Mouse (Mus musculus) C2C12 (cell line): Measurements from ENCODE around the gene Elk4. TPM values are rescaled to one million over a fixed set of nuclear protein-coding genes. Genes with fewer than 3 reads are reported as not detected.

Source experiments
- H3K27me3 ChIP-seq: one replicate; pipeline ENCODE4 v1.6.1; 2011; ENCODE audit not compliant: control insufficient read depth, insufficient read depth, insufficient read length
- H3K36me3 ChIP-seq: one replicate; pipeline ENCODE4 v1.6.1; 2011; ENCODE audit not compliant: control insufficient read depth, insufficient read depth
- H3K4me3 ChIP-seq: one replicate; pipeline ENCODE4 v1.5.1; 2011; ENCODE audit warnings: mild to moderate bottlenecking, control low read depth; ENCODE audit not compliant: poor library complexity, insufficient read depth, severe bottlenecking
- H3K79me2 ChIP-seq: one replicate; pipeline ENCODE4 v1.6.1; 2011; ENCODE audit not compliant: control insufficient read depth, insufficient read depth
- H3K79me3 ChIP-seq: one replicate; pipeline ENCODE4 v1.6.1; 2011; ENCODE audit warnings: low read depth, control low read depth
- H3ac ChIP-seq: one replicate; pipeline ENCODE3; 2011; ENCODE audit warnings: low read depth; ENCODE audit not compliant: control insufficient read depth, insufficient read length
- CEBPB ChIP-seq: IDR thresholded peaks from one replicate; pipeline ENCODE4 v1.6.1; 2011; ENCODE audit warnings: low read depth, mild to moderate bottlenecking, control low read depth, moderate library complexity
- CTCF ChIP-seq: IDR thresholded peaks from one replicate; pipeline ENCODE4 v1.5.1; 2011; ENCODE audit not compliant: control insufficient read depth, insufficient read depth, insufficient read length
- FOSL1 ChIP-seq: IDR thresholded peaks from one replicate; pipeline ENCODE4 v1.8.0; 2011; ENCODE audit warnings: mild to moderate bottlenecking, low read length; ENCODE audit not compliant: poor library complexity, insufficient read depth, severe bottlenecking
- MAX ChIP-seq: IDR thresholded peaks from one replicate; pipeline ENCODE4 v1.6.1; 2011; ENCODE audit warnings: mild to moderate bottlenecking, control low read depth
- MYOD1 ChIP-seq: IDR thresholded peaks from one replicate; pipeline ENCODE4 v1.6.1; 2011; ENCODE audit warnings: low read depth; ENCODE audit not compliant: control insufficient read depth, insufficient read length
- MYOG ChIP-seq: IDR thresholded peaks from one replicate; pipeline ENCODE4 v1.6.1; 2011; ENCODE audit not compliant: control insufficient read depth, insufficient read length; ENCODE audit errors: extremely low read depth
- USF1 ChIP-seq: IDR thresholded peaks from one replicate; pipeline ENCODE4 v1.6.1; 2011; ENCODE audit warnings: low read depth, mild to moderate bottlenecking, control low read depth, moderate library complexity
- polyA plus RNA-seq: library from polyadenylated mRNA; unstranded; fragments of >200 nt; fragmentation: generic; extraction: Trizol; gene quantifications from one replicate; pipeline ENCODE4 v1.2.1, GENCODE M21; 2012; ENCODE audit warnings: missing spikeins

The Elk4 gene
- polyA plus RNA-seq, 1 experiment: 11.9 TPM

GRCm38 (mm10) chr1:132078413-132078812 is 71.0 kb downstream of the Elk4 start:
- Histone ChIP-seq H3K4me3 (no peak overlapping the region), H3K79me3 (no peaks in the 10 kb centered on the region), H3K27me3 (peaks cover 5% of the 10 kb centered on the region), H3ac (no peak overlapping the region), H3K36me3 (no peaks in the 10 kb centered on the region), H3K79me2 (no peaks in the 10 kb centered on the region)
- TF ChIP-seq USF1: no peak
- TF ChIP-seq CEBPB: no peak
- TF ChIP-seq MYOD1: no peak
- TF ChIP-seq FOSL1: no peak
- TF ChIP-seq CTCF: no peak
- TF ChIP-seq MYOG: no peak
- no peak for TF ChIP-seq MAX

Other genes with a start within 250 kb of the Elk4 start
- 0.01 TPM for gene Pm20d1, start 210.2 kb upstream of the Elk4 start, polyA plus RNA-seq
- gene Slc41a1, start 180.1 kb upstream of the Elk4 start, polyA plus RNA-seq: 6.7 TPM
- gene Rab29, start 140.4 kb upstream of the Elk4 start, polyA plus RNA-seq: 3.7 TPM
- gene Nucks1, start 97.1 kb upstream of the Elk4 start, polyA plus RNA-seq: 36.2 TPM
- gene Slc45a3, start 44.6 kb upstream of the Elk4 start, polyA plus RNA-seq: 0.75 TPM
- gene Mfsd4a, start 60.5 kb downstream of the Elk4 start, polyA plus RNA-seq: 7.8 TPM
- 40.2 TPM for gene Cdk18, start 132.1 kb downstream of the Elk4 start, polyA plus RNA-seq
- gene Lemd1, start 183.8 kb downstream of the Elk4 start, polyA plus RNA-seq: 0.14 TPM
- gene AC124108.1, start 183.8 kb downstream of the Elk4 start, polyA plus RNA-seq: 0.01 TPM
- gene Gm10188, start 222.2 kb downstream of the Elk4 start, polyA plus RNA-seq: not detected